Mouse (Mus musculus) heart, postnatal 0 days (tissue): ENCODE measurements around the gene Tmem179.

Source experiments
- CTCF ChIP-seq: IDR thresholded peaks from 2 replicates; pipeline ENCODE4 v1.5.1; 2016; ENCODE audit warnings: antibody characterized with exemption, control low read depth, low read depth
- EP300 ChIP-seq: IDR thresholded peaks from 2 replicates; pipeline ENCODE4 v1.6.1; 2016; ENCODE audit warnings: antibody characterized with exemption, low read depth

DNA sequence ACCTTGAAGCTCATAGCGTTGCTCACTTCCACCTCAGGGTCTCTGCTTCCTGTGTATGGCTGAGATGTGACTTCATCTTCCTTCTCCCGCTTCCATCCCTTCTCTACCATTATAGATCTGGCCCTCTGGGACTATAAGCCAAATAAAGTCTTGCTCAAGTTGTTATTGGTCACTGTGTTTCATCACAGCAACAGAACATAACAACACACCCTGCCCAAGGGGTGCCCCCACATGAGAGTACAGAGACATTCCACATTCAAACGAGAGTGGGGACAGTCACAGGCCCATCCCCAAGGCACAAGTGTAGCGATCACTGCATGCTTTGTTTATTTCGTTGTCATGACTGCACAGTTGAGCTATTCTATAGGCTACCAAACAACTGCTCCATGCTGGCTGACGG is 20.7 kb upstream of the Tmem179 start:
- no peak for TF ChIP-seq CTCF
- TF ChIP-seq EP300 = no peak
